Mouse (Mus musculus) liver, embryonic 13.5 days (tissue): ENCODE measurements around the gene Mycbp. TPM values are rescaled to one million over a fixed set of nuclear protein-coding genes. Genes with fewer than 3 reads are reported as not detected.

Source experiments
- ATAC-seq: fragments of 200-750 bp; cut with Nextera tagmentation; 2 replicates; pipeline ENCODE4 v1.8.0; 2017; ENCODE audit warnings: low read depth, mild to moderate bottlenecking, moderate number of reproducible peaks, moderate library complexity
- DNase-seq: peaks from one replicate; pipeline ENCODE4 v3.0.0; 2022
- H3K27ac ChIP-seq: fragments of 300-500 bp; sonication (generic); 2 replicates; pipeline ENCODE4 v1.5.1; 2015; ENCODE audit warnings: moderate library complexity, mild to moderate bottlenecking, inconsistent platforms
- H3K27me3 ChIP-seq: fragments of 300-500 bp; sonication (generic); 2 replicates; pipeline ENCODE4 v1.6.1; 2015; ENCODE audit warnings: mild to moderate bottlenecking, inconsistent platforms
- H3K36me3 ChIP-seq: fragments of 300-500 bp; sonication (generic); 2 replicates; pipeline ENCODE4 v1.6.1; 2015; ENCODE audit warnings: mild to moderate bottlenecking, inconsistent platforms
- H3K4me1 ChIP-seq: fragments of 300-500 bp; sonication (generic); replicated peaks from 2 replicates; pipeline ENCODE4 v1.6.1; 2015; ENCODE audit warnings: inconsistent platforms
- H3K4me2 ChIP-seq: fragments of 300-500 bp; sonication (generic); 2 replicates; pipeline ENCODE4 v1.6.1; 2015; ENCODE audit warnings: inconsistent platforms, mild to moderate bottlenecking, moderate library complexity
- H3K4me3 ChIP-seq: fragments of 300-500 bp; sonication (generic); replicated peaks from 2 replicates; pipeline ENCODE4 v1.5.1; 2015; ENCODE audit warnings: mild to moderate bottlenecking, inconsistent platforms
- H3K9ac ChIP-seq: fragments of 300-500 bp; sonication (generic); 2 replicates; pipeline ENCODE4 v1.6.1; 2015; ENCODE audit warnings: mild to moderate bottlenecking, inconsistent platforms
- H3K9me3 ChIP-seq: fragments of 300-500 bp; sonication (generic); replicated peaks from 2 replicates; pipeline ENCODE4 v1.6.1; 2016; ENCODE audit warnings: inconsistent platforms
- WGBS: fragments of 180-500 bp; shearing (Covaris S2); methylation state at CpG from one replicate; pipeline ENCODE4 v1.1.7; 2015; ENCODE audit not compliant: insufficient replicate concordance; 5-methylcytosine and 5-hydroxymethylcytosine counted together
- polyA plus RNA-seq: library from polyadenylated mRNA; unstranded; fragments of >200 nt; fragmentation: Nextera tagmentation; extraction: Ambion mirVana; gene quantifications from 2 replicates; pipeline ENCODE4 v1.2.1, GENCODE M21; 2015

Mycbp gene
- polyA plus RNA-seq, 1 experiment from 2014 or later, result 79.1 TPM

- Histone ChIP-seq H3K9me3 (no peaks in the 10 kb centered on the region), H3K9ac (no peak overlapping the region), H3K27ac (no peak overlapping the region), H3K4me3 (no peak overlapping the region), H3K4me2 (no peak overlapping the region), H3K4me1 (peaks cover 21% of the 10 kb centered on the region), H3K27me3 (no peaks in the 10 kb centered on the region), H3K36me3 (peaks cover 47% of the 10 kb centered on the region)
- ATAC-seq (no peak), DNase-seq (no peak)
- WGBS, result 76% methylated on average over 4 of the region's 4 CpGs
Measured at GRCm38 (mm10) chr4:123911503-123911902, 6.9 kb downstream of the Mycbp start.

GRCm38 (mm10) chr4:123912431-123912830 is 7.8 kb downstream of the Mycbp start:
- Histone ChIP-seq H3K9me3 (no peaks in the 10 kb centered on the region), H3K36me3 (peaks cover 47% of the 10 kb centered on the region), H3K27ac (no peak overlapping the region), H3K4me1 (peaks cover 19% of the 10 kb centered on the region), H3K27me3 (no peaks in the 10 kb centered on the region), H3K4me3 (no peak overlapping the region), H3K9ac (no peak overlapping the region), H3K4me2 (no peak overlapping the region)
- no peak for DNase-seq
- WGBS, result 46% methylated on average over 2 of the region's 2 CpGs
- no peak for ATAC-seq

DNA sequence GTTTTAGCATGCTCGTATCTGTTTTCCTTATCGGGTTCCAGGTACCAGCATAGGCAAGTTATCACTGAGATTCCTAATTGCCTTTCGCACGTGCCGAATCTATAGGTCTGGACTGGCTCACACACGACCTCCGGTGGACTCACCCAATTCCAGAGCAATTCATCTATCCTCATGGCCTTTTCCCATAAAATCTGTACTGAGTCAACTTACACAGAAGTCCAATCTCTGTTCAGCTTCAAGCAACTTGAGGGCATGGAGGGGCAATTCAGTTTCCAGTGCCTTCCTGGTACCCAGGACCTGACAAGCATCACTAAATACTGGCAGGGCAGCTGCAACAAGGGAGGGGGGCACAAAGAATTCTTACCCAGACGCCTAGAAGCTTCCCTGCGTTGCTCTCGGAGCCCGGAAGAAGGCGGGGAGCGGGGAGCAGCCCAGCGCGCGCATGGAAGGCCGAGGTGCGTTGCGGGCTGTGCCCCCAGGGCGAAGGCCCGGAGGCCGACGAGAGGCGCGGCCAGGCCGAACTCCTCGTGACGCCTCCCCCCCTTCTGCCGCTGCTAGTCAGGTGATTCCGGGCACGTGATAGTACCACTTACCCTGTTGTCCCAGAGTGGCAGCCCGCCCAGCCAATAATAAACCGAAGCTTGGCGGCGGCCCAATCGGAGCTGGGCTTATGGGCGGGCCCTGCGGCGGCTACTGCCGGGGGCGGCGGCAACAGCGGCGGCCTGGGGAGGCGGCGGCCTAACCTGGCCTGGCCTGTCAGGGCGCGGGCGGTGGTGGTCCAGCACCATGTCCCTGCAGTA is 12.3 kb downstream of the Mycbp start, which contains the start of gene Rragc:
Gene Rragc (plus strand): TSS at position 699 of the 800 bp plus-strand sequence.
- Histone ChIP-seq H3K27ac (peak within 1 kb of the TSS; percentile 90), H3K4me3 (peak within 1 kb of the TSS; percentile 93), H3K36me3 (peaks cover 31% of the 10 kb centered on the region), H3K4me2 (peak within 1 kb of the TSS; percentile 95), H3K9ac (peak within 1 kb of the TSS; percentile 94), H3K27me3 (no peaks in the 10 kb centered on the region), H3K9me3 (no peaks in the 10 kb centered on the region), H3K4me1 (peaks cover 34% of the 10 kb centered on the region)
- under 1% methylated on average over 46 of the region's 49 CpGs for WGBS
- ATAC-seq (peak; percentile 98), DNase-seq (peak; percentile 100)

DNA sequence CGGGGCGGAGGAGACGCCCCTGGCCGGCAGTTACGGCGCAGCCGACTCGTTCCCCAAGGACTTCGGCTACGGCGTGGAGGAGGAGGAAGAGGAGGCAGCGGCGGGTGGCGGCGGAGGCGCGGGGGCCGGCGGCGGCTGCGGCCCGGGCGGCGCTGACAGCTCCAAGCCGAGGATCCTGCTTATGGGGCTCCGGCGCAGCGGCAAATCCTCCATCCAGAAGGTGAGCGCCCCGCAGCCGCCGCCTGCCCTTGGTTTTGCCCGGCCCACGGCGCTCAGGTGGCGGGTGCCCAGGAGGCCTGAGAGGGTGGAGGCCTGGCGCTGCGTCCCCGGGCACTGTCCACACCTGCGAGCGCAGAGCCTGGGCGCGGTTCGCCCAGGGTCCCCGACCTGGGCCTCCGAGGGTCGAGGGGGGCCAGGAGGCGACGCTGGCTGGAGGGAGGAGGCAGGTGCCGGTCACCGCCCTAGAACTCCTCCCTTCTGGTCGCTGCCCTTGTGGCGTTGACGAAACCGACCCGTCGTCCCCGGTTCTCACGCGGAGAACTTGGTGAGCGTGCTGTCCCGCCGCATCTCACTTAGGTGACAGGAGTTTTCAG is 13.0 kb downstream of the Mycbp start, which contains the start of gene 4930535I16Rik:
Gene 4930535I16Rik (minus strand): TSS at position 475 of the 593 bp plus-strand sequence.
- Histone ChIP-seq H3K9me3 (no peaks in the 10 kb centered on the region), H3K9ac (peak within 1 kb of the TSS; percentile 94), H3K4me1 (peaks cover 34% of the 10 kb centered on the region), H3K27me3 (no peaks in the 10 kb centered on the region), H3K36me3 (peaks cover 29% of the 10 kb centered on the region), H3K27ac (peak within 1 kb of the TSS; percentile 90), H3K4me3 (peak within 1 kb of the TSS; percentile 93), H3K4me2 (peak within 1 kb of the TSS; percentile 95)
- under 1% methylated on average over 59 of the region's 63 CpGs for WGBS
- DNase-seq (peak; percentile 43), ATAC-seq (peak; percentile 59)

DNA sequence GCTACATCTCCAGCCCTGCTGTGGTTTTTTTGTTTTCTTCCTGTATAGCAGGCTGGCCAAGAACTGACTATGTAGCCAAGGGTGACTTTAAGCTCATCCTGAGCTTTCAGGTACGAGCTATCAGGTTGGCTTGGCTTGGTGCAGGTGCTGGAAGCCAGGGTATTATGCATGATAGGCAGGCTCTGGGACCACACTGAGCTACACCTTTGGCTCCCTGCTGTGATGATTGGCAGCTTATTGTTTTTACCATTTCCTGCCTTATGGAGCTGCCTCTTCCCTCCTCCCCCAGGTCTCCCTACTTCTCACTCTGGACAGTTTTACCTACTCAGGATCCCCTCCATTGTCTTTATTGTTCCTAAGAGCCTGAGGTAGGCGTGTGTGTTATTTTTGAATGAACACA is 14.2 kb downstream of the Mycbp start:
- Histone ChIP-seq H3K4me3 (peak overlapping the region; percentile 93), H3K4me1 (peaks cover 34% of the 10 kb centered on the region), H3K4me2 (peak overlapping the region; percentile 93), H3K27ac (0 out of 2 replicates have a peak overlapping the region, but pooled peaks have one; percentile 90), H3K27me3 (no peaks in the 10 kb centered on the region), H3K9ac (peak overlapping the region; percentile 94), H3K9me3 (no peaks in the 10 kb centered on the region), H3K36me3 (peaks cover 29% of the 10 kb centered on the region)
- DNase-seq, result no peak
- 71% methylated on average over 2 of the region's 2 CpGs for WGBS
- no peak for ATAC-seq

GRCm38 (mm10) chr4:123921055-123921565 is 16.5 kb downstream of the Mycbp start:
- H3K9me3 ChIP-seq, result no peaks in the 10 kb centered on the region
- 82% methylated on average over 4 of the region's 4 CpGs for WGBS

DNA sequence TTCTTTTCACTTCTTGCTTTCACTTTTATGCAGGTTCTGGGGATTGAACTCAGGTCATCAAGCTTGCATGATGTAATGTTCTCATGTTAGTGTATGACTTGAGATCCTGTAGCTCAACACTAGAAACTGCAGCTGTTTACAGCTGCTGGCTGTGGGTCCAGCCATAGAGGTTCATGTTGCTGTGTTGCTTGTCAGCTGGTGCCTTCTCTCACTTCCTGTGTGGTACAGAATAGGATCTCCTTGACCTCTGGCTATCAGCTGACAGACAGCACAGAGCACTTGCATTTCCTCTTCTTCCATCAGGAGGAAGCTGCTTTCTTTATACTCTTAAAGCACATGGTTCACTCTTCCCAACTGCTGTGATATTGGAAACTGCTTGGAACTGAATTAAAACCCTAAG is 23.3 kb downstream of the Mycbp start:
- H3K4me3 ChIP-seq, result no peak overlapping the region
- H3K4me1 ChIP-seq, result no peaks in the 10 kb centered on the region
- no peak overlapping the region for H3K27ac ChIP-seq
- no peaks in the 10 kb centered on the region for H3K27me3 ChIP-seq
- no peak overlapping the region for H3K9ac ChIP-seq
- peak; percentile 65; the same call in 1 of the 2 replicates for ATAC-seq
- H3K36me3 ChIP-seq, result peaks cover 69% of the 10 kb centered on the region
- no peak for DNase-seq
- no peaks in the 10 kb centered on the region for H3K9me3 ChIP-seq
- H3K4me2 ChIP-seq, result no peak overlapping the region

More at GRCm38 (mm10) chr4:123921055-123921565, 16.5 kb downstream of the Mycbp start:
- no peaks in the 10 kb centered on the region for H3K27me3 ChIP-seq
- H3K9ac ChIP-seq, result no peak overlapping the region
- no peak for DNase-seq
- H3K36me3 ChIP-seq, result peaks cover 48% of the 10 kb centered on the region
- peaks cover 24% of the 10 kb centered on the region for H3K4me1 ChIP-seq
- no peak overlapping the region for H3K4me3 ChIP-seq
- no peak overlapping the region for H3K4me2 ChIP-seq
- ATAC-seq, result no peak
- no peak overlapping the region for H3K27ac ChIP-seq

DNA sequence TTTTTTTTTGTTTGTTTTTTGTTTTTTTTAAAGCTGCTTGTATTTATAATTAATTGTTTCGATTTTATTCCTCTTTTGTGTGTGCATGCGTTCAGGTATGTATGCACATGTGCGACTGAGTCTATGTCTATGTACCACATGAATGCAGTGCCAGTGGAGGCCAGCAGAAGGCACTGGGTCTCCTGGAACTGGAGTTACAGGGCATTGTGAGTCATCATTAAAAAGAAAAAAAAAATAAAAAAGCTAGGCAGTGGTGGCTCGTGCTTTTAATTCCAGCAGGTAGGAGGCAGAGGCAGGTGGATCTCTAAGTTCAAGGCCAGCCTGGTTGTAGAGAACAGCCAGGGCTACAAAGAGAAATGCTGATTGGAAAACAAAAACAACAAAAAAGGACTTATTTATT is 25.4 kb downstream of the Mycbp start:
- Histone ChIP-seq H3K9ac (no peak overlapping the region), H3K36me3 (peaks cover 68% of the 10 kb centered on the region), H3K9me3 (no peaks in the 10 kb centered on the region), H3K4me3 (no peak overlapping the region), H3K27ac (no peak overlapping the region), H3K4me1 (no peaks in the 10 kb centered on the region), H3K27me3 (no peaks in the 10 kb centered on the region), H3K4me2 (no peak overlapping the region)
- ATAC-seq (no peak), DNase-seq (no peak)
- 81% methylated on average over 4 of the region's 4 CpGs for WGBS

DNA sequence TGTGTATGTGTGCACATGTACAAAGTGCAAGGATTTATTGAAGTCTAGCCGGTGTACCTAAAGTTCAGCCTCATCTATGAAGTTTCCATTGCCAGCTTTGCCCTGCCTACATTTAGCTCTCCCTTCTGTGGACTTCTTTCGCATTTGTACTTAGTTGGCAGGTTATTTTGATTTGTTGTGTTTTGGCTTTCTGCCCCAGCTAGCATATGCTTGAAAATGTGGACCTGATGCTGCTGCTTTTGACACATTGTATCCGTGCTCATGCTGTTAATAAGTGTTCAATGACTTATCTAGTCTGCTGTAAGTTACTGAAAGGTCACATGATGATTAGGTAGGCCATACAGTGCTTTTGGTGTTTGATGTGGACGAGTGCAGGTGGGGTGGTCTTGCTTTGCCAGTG is 29.7 kb downstream of the Mycbp start:
- Histone ChIP-seq H3K4me1 (no peaks in the 10 kb centered on the region), H3K27me3 (no peaks in the 10 kb centered on the region)
- no peak for ATAC-seq

DNA sequence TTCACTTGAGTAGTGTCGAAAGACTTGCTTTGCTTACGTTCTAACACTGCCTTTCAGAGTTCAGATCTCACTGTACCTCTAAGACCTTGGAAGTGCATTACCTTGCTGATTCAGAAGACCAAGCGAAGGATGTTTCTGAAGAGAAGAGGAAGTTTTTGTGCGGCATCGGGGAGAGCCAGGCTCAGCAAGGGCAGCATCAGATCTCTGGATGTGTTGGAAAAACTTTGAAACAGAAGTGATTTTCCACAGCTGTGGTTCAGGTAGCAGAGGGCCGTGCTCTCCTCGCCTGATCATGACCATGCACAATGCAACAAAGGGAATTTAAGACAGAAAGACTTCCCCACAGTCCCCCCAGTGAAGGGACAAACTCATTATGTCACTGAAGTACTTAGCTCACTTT is 31.4 kb downstream of the Mycbp start:
- Histone ChIP-seq H3K4me2 (no peak overlapping the region), H3K9me3 (no peaks in the 10 kb centered on the region), H3K36me3 (peaks cover 55% of the 10 kb centered on the region), H3K4me3 (no peak overlapping the region), H3K9ac (no peak overlapping the region), H3K27ac (no peak overlapping the region), H3K27me3 (no peaks in the 10 kb centered on the region), H3K4me1 (no peaks in the 10 kb centered on the region)
- 80% methylated on average over 7 of the region's 7 CpGs for WGBS
- DNase-seq, result no peak
- ATAC-seq, result no peak

More for the DNA sequence above, 29.7 kb downstream of the Mycbp start:
- H3K36me3 ChIP-seq, result peaks cover 68% of the 10 kb centered on the region
- no peak for DNase-seq
- H3K4me2 ChIP-seq, result no peak overlapping the region
- no peak overlapping the region for H3K27ac ChIP-seq
- 77% methylated on average over 4 of the region's 4 CpGs for WGBS
- no peak overlapping the region for H3K4me3 ChIP-seq
- no peak overlapping the region for H3K9ac ChIP-seq
- H3K9me3 ChIP-seq, result no peaks in the 10 kb centered on the region

- H3K4me2 ChIP-seq, result no peak overlapping the region
- peak; percentile 45 for DNase-seq
- H3K9me3 ChIP-seq, result no peaks in the 10 kb centered on the region
- H3K27ac ChIP-seq, result no peak overlapping the region
- H3K36me3 ChIP-seq, result peaks cover 25% of the 10 kb centered on the region
- H3K4me1 ChIP-seq, result no peaks in the 10 kb centered on the region
- no peak overlapping the region for H3K4me3 ChIP-seq
- WGBS, result 3% methylated on average over 4 of the region's 4 CpGs
- ATAC-seq, result no peak
- no peak overlapping the region for H3K9ac ChIP-seq
- no peaks in the 10 kb centered on the region for H3K27me3 ChIP-seq
Measured at GRCm38 (mm10) chr4:123939838-123940237, 35.2 kb downstream of the Mycbp start.
